Mouse (Mus musculus): ENCODE data around the gene Iffo2. TPM values are rescaled to one million over a fixed set of nuclear protein-coding genes. Genes with fewer than 3 reads are reported as not detected.

Iffo2 gene
- total and polyA plus RNA-seq, 3 experiments, result 1.3 to 2.7 TPM; not detected in 1

DNA sequence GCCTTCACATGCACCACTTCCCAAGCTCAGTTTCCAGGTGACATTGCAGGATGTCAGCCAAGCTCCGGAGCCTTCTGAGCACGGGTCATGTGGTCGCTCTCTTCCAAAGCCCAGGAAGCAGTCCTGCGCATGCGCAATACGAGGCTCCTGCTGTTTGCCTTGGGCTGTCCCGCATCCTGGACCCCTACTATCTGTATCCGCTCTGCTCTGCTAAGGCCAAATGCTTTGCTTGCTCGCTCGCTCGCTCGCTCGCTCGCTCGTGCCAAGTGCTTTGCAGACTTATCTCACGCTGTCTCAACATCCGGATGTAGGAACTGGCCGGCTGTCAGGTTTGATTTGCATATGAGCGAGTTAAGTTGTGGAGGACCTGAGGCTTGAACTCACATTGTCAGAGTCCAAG lies 25.6 kb downstream of the Iffo2 start:
- H3K9ac ChIP-seq (ENCODE audit: control insufficient read depth, low read depth, low read length, poor library complexity, severe bottlenecking), result no peak overlapping the region
- peak; percentile 16; the same call in 1 of the 2 replicates for TF ChIP-seq TAL1 (IDR thresholded peaks at IDR 0.05; ENCODE audit: low read length)
- TF ChIP-seq POLR2A (IDR thresholded peaks at IDR 0.05; ENCODE audit: control insufficient read depth in 1 of 2, insufficient read depth in 1 of 2, low read depth in 1 of 2, low read length in 2 of 2, poor library complexity in 1 of 2), result no peak
- peak; percentile 33; the same call in 1 of the 2 replicates for TF ChIP-seq GATA1 (IDR thresholded peaks at IDR 0.05; ENCODE audit: low read depth, low read length)
- peak; percentile 46; the same call in 1 of the 2 replicates for TF ChIP-seq ETS1 (IDR thresholded peaks at IDR 0.05; ENCODE audit: low read depth, low read length)
- TF ChIP-seq KAT2A (conservative IDR thresholded peaks at IDR 0.05; ENCODE audit: low read depth, low read length), result no peak
- no peak for TF ChIP-seq UBTF (IDR thresholded peaks at IDR 0.05; ENCODE audit: borderline replicate concordance, insufficient read depth, low read depth, low read length)
- peak; percentile 43; the same call in 1 of the 2 replicates for TF ChIP-seq USF1 (IDR thresholded peaks at IDR 0.05; ENCODE audit: low read depth, low read length)
- TF ChIP-seq TCF12 (IDR thresholded peaks at IDR 0.05; ENCODE audit: low read depth, low read length), result peak; percentile 45; the same call in 1 of the 2 replicates
- TF ChIP-seq CHD1 (IDR thresholded peaks at IDR 0.05; ENCODE audit: low read depth, low read length), result no peak
- TF ChIP-seq NRF1 (IDR thresholded peaks at IDR 0.05; ENCODE audit: insufficient read depth, low read depth, low read length, poor library complexity, severe bottlenecking), result peak; percentile 71
- TF ChIP-seq USF2 (IDR thresholded peaks at IDR 0.05; ENCODE audit: borderline replicate concordance in 1 of 2, insufficient read depth in 1 of 2, low read depth in 1 of 2, low read length in 2 of 2), result no peak
- peak in 1 of 2 experiments; percentile 47; a peak in 2 of 4 replicates for TF ChIP-seq EP300 (IDR thresholded peaks at IDR 0.05; ENCODE audit: low read depth in 1 of 2, low read length in 2 of 2)
- TF ChIP-seq MAX (IDR thresholded peaks at IDR 0.05; ENCODE audit: low read length), result peak; percentile 40; the same call in 1 of the 2 replicates
- peak; percentile 70; the same call in 1 of the 2 replicates for TF ChIP-seq BHLHE40 (IDR thresholded peaks at IDR 0.05; ENCODE audit: borderline replicate concordance, low read depth, low read length)

DNA sequence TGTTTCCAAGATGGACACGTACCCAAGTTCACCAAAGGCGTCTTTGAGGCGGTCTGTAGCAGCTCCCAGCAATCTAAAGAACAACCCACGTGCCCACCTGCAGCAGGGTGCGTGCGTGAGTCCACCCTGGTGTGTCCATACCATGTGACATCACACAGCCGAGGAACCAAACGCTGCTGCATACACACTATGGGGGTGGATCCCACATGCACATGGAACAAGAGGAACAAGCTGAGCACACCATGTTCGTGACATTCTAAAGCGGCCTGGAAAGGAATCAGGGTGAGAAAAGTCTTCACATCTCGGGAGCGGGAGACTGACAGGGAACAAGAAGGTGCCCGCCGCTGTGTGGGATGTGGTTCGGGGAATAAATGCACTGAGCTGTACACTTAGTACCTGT lies 38.0 kb downstream of the Iffo2 start:
- Histone ChIP-seq H3K79me2 (ENCODE audit: control insufficient read depth, insufficient read depth, low read length, poor library complexity) (no peaks in the 10 kb centered on the region), H3K4me1 (ENCODE audit: control insufficient read depth in 1 of 2, insufficient read depth in 2 of 2, low read length in 2 of 2) (no peaks in the 10 kb centered on the region), H3K36me3 (ENCODE audit: control insufficient read depth in 1 of 2, insufficient read depth in 2 of 2, low read length in 2 of 2) (no peaks in the 10 kb centered on the region), H3K9me3 (replicated peaks; ENCODE audit: insufficient read depth, low read length) (no peaks in the 10 kb centered on the region), H3K27me3 (ENCODE audit: control insufficient read depth in 1 of 2, insufficient read depth in 2 of 2, low read length in 2 of 2) (no peaks in the 10 kb centered on the region), H3K27ac (ENCODE audit: control insufficient read depth, low read depth, low read length) (no peak overlapping the region), H3K9ac (ENCODE audit: control insufficient read depth, low read depth, low read length, poor library complexity, severe bottlenecking) (no peak overlapping the region), H3K4me3 (ENCODE audit: control insufficient read depth in 1 of 2, insufficient read depth in 1 of 2, low read depth in 2 of 2, low read length in 2 of 2) (no peak overlapping the region)
- TF ChIP-seq ZC3H11A (IDR thresholded peaks at IDR 0.05; ENCODE audit: low read depth, low read length), result no peak
- TF ChIP-seq MYC (IDR thresholded peaks at IDR 0.05; ENCODE audit: low read depth, low read length), result no peak
- TF ChIP-seq USF2 (IDR thresholded peaks at IDR 0.05; ENCODE audit: borderline replicate concordance in 1 of 2, insufficient read depth in 1 of 2, low read depth in 1 of 2, low read length in 2 of 2), result no peak
- TF ChIP-seq JUND (IDR thresholded peaks at IDR 0.05; ENCODE audit: low read depth, low read length), result no peak
- no peak for TF ChIP-seq UBTF (IDR thresholded peaks at IDR 0.05; ENCODE audit: borderline replicate concordance, insufficient read depth, low read depth, low read length)
- no peak for TF ChIP-seq MAFK (IDR thresholded peaks at IDR 0.05; ENCODE audit: borderline replicate concordance, low read depth, low read length)
- TF ChIP-seq MYB (IDR thresholded peaks at IDR 0.05; ENCODE audit: low read depth, low read length), result no peak
- no peak for TF ChIP-seq MAX (IDR thresholded peaks at IDR 0.05; ENCODE audit: low read length)
- TF ChIP-seq CHD1 (IDR thresholded peaks at IDR 0.05; ENCODE audit: low read depth, low read length), result no peak
- TF ChIP-seq POLR2AphosphoS5 (IDR thresholded peaks at IDR 0.05; ENCODE audit: borderline replicate concordance, low read depth, low read length), result no peak
- TF ChIP-seq KAT2A (conservative IDR thresholded peaks at IDR 0.05; ENCODE audit: low read depth, low read length), result no peak
- TF ChIP-seq E2F4 (IDR thresholded peaks at IDR 0.05; ENCODE audit: borderline replicate concordance, low read depth, low read length), result no peak
- no peak for TF ChIP-seq EP300 (IDR thresholded peaks at IDR 0.05; ENCODE audit: low read depth in 1 of 2, low read length in 2 of 2)
- no peak for DNase-seq (ENCODE audit: low read depth, low spot score)

More for the DNA sequence above, 25.6 kb downstream of the Iffo2 start:
- peak; percentile 76 for DNase-seq (ENCODE audit: low read depth, low spot score)
- Histone ChIP-seq H3K27me3 (ENCODE audit: control insufficient read depth in 1 of 2, insufficient read depth in 2 of 2, low read length in 2 of 2) (no peaks in the 10 kb centered on the region), H3K4me1 (ENCODE audit: control insufficient read depth in 1 of 2, insufficient read depth in 2 of 2, low read length in 2 of 2) (peaks cover 0 to 7% of the 10 kb centered on the region in 2 experiments; a peak in 1 of 4 replicates), H3K4me3 (ENCODE audit: control insufficient read depth in 1 of 2, insufficient read depth in 1 of 2, low read depth in 2 of 2, low read length in 2 of 2) (no peak overlapping the region), H3K27ac (ENCODE audit: control insufficient read depth, low read depth, low read length) (no peak overlapping the region), H3K9me3 (replicated peaks; ENCODE audit: insufficient read depth, low read length) (no peaks in the 10 kb centered on the region), H3K79me2 (ENCODE audit: control insufficient read depth, insufficient read depth, low read length, poor library complexity) (no peaks in the 10 kb centered on the region), H3K36me3 (ENCODE audit: control insufficient read depth in 1 of 2, insufficient read depth in 2 of 2, low read length in 2 of 2) (peaks cover 0 to 3% of the 10 kb centered on the region in 2 experiments; a peak in 1 of 4 replicates)
